Mouse (Mus musculus): Measurements from ENCODE around the gene Wiz. TPM values are rescaled to one million over a fixed set of nuclear protein-coding genes. Genes with fewer than 3 reads are reported as not detected.

The Wiz gene
- total RNA-seq (2021): 100 to 1,000 TPM; 114 to 122 TPM

DNA sequence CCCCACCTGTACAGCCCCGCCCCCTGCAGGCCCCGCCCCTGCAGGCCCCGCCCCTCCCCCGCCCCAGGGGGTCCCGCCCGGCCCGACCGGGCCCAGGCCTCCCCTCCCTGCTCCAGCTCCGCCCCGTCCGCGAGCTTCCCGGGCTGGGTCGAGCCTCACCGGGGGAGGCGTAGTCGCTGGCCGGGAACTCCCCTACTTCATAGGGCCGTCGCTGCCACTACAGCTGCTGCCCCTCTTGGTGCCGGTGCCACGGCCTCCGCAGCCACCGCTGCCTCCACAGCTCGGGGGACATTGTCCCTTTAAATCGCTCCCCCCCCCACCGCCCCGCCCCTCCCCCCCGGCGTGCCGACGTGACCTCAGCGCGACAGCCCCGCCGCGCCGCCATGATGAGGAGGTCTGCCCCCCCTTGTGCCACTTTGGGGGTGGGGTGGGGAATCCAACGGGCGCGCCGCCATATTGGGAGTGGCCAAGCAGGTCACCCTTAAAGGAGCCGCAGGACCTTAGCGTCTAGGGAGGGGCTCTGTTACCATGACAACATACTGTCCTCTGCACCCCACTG lies at the start of gene Wiz:
Wiz (minus strand) TSS at position 339 of the 559 bp plus-strand sequence.
- intact Hi-C loops (cut with DNase I): no loop called here
- DNase-seq: peak; percentile 92

- intact Hi-C loops (cut with DNase I): no loop called here
- no peak for DNase-seq
Measured at GRCm38 (mm10) chr17:32437106-32437505, 47.9 kb upstream of the Wiz start.

DNA sequence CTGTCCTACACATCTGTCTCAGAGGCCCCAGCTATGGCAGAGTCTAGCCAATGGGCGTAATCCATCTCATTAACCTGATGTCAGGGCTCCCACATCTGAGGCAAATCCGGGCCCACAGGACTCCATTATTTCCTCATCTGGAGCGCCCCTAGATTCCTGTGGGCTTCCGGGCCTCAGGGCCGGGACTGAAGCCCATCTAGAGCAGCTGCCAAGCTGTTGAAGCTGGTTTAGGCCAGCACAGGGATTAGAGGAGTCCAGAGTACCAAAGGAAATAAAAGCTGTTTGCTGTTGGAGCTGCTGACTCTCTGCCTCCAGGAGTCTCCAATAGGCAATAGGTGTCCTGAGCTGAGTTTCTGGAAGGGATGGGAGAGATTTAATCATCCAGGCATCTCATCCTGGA lies 45.9 kb upstream of the Wiz start:
- intact Hi-C loops (cut with DNase I): no loop called here
- DNase-seq: no peak

DNA sequence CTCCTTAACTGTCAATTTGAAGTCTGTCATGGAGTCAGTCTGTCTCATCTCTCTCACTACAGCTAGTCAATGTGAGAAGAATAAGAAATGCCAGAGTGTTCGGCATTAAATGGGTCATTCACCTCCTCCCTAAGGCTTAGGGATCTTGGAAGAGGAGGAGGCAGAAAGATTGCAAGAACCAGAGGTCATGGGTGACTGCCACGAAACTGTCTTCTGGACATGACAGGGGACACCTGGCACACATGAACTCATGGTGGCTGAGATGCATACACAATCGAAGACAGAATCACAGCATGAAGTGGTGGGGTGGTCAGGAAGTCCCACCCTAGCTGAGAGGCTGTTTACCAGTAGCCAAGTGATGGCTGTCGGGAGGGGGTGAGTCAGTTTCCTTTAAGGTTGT lies 45.1 kb upstream of the Wiz start:
- DNase-seq: no peak
- intact Hi-C loops (cut with DNase I): loop anchor here (5.0 kb wide), 1 partner anchor 87 kb away; no protein-coding TSS in a partner anchor

DNA sequence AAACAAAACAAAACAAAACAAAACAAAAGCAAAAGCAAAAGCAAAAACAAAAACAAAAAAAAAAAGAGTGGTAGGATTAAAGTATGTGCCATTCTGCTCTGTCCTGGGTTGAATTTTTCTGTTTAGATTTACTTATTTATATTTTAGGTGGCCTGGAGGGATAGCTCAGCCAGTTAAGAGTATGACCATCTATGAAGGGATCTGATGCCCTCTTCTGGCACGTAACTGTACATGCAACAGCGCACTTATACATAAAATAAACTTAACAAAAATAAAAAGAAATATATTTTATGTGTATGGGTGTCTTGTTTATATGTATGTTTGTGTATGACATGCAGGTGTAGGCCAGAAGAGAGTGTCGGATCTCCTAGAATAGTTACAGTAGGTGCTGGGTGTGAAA lies 42.7 kb upstream of the Wiz start:
- intact Hi-C loops (cut with DNase I): loop anchor here (5.0 kb wide), 1 partner anchor 85 kb away; no protein-coding TSS in a partner anchor
- DNase-seq: no peak

- no peak for DNase-seq
- intact Hi-C loops (cut with DNase I): no loop called here
Measured at GRCm38 (mm10) chr17:32426610-32427009, 37.4 kb upstream of the Wiz start.

DNA sequence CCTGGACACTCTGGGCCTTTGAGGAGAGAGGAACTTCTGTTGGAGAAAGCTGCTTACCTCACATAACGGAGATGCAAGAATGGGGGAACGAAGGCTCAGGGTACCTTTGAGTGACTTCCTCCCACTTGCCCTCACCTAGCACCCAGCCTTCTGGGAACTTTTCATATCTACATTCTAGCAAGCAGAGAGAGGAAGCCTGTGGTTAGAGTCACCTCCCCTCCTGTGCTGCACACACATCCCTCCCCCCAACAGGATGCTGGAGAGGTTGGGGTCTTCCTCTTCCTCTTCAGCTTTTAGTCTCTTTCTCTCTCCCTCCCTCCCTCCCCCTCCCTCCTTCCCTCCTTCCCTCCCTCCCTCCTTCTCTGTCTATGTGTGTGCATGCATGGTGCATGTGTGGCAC lies 34.8 kb upstream of the Wiz start, which contains the start of gene Pglyrp2:
Pglyrp2 (minus strand) TSS at position 134 of the 400 bp plus-strand sequence.
- no peak for DNase-seq
- intact Hi-C loops (cut with DNase I): no loop called here

DNA sequence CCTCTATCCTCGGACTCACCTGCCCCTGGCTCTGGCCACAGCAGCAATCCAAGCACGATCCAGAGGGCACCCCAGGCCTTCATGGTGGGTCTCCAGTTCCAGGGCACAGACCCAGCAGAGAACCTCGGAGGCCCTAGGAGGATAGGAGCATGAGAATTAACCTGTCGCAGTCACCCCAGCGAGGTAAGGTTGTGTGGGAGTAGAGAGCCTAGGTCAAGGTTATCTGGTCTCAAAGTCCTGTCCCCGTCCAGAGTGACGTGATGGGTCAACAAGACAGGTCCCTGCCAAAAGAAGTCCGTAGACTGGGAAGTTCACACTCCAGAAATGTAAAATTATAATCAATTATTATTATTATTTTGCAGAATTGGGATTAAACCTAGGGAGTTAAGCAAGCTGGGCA lies 31.5 kb upstream of the Wiz start:
- intact Hi-C loops (cut with DNase I): no loop called here
- DNase-seq: no peak

GRCm38 (mm10) chr17:32419989-32420388 lies 30.8 kb upstream of the Wiz start:
- DNase-seq: no peak
- intact Hi-C loops (cut with DNase I): no loop called here

DNA sequence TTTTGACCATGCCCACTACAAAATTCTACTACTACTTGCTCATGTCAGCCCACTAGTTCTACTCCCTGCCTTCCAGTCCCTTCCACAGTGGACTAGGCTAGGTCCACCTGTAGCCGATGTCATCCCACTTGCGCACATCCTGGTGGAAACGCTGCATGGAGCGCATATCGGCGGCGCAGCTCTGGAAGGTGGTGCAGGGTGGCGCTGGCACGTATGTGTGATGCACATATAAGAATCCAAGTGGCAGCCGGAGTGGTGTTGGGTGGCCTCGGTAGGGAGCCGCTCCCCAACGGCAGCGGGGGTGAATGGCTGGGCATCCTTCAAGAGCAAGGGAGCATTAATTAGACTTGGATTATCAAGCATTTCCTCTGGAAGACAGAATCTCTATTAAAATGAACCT lies 27.5 kb upstream of the Wiz start:
- DNase-seq: no peak
- intact Hi-C loops (cut with DNase I): no loop called here

DNA sequence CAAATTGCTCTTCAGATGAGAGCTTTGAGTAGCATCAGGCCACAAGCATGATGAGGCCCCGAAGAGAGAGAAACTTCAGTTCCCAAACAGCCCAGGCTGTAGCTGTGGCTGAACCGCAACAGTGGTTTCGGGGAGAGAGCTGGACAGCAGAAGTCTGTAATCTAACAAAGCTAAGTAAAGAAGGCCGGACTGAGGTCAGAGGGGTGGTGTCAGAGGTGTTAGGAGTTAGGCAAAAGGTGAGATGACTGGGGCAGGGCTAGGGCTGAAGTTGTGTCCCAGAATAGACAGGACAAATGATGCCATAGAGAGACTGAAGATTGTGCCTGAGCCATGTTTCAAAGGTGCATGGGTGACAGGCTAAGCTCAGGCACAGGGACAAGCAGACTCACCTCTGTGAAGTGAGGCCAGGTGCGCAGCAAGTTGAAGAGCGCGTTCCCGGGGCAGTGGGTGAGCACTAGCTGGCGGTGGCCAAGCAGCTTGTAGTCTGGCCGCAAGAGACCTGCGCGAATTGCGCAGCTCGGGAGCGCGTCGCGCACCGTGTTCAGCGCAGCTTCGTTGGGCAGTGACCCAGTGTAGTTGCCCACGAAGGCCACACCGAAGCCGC lies 26.3 kb upstream of the Wiz start:
- intact Hi-C loops (cut with DNase I): no loop called here

GRCm38 (mm10) chr17:32411898-32412297 lies 22.7 kb upstream of the Wiz start:
- DNase-seq: no peak
- intact Hi-C loops (cut with DNase I): no loop called here

More for the DNA sequence above, 26.3 kb upstream of the Wiz start:
- no peak for DNase-seq

- DNase-seq: no peak
- intact Hi-C loops (cut with DNase I): no loop called here
Measured at GRCm38 (mm10) chr17:32403417-32403816, 14.2 kb upstream of the Wiz start, which contains the start of gene Rasal3. Gene Rasal3 (minus strand): TSS chr17:32403583.

- no peak for DNase-seq
- intact Hi-C loops (cut with DNase I): no loop called here
Measured at GRCm38 (mm10) chr17:32402779-32403157, 13.5 kb upstream of the Wiz start.

DNA sequence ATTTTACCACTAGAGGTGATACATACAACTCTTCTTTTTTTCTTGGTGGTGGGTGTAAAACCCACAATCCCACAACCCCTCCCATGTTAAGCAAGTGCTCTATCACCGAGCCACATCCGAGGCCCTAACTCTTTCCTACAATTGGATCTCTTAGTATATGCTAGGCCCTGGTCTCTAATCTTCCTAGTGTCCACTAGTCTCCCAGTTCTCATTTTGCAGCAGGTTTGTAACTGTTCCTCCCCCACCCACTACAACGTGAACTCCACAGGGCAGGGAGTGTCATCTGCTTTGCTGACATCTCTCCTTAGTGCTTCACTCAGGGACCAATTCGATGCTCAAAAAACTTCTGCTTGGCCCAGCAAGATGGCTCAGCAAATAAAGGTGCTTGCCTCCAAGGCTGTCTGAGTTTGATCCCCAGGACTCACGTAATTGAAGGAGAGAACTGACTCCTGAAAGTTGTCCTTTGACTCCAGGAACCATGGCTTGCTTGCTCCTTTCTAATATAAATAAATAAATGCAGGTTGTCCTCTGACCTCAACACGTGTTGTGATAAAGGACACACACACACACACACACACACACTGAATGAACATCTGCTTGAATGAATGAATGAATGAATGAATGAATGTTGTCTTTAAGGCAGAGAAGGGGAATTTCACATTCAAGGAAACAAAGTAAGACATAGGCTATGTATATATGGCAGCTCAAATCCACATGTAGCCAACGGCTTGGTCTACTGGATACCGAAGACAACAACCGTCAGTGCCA lies 13.0 kb upstream of the Wiz start:
- DNase-seq: no peak
- intact Hi-C loops (cut with DNase I): no loop called here

DNA sequence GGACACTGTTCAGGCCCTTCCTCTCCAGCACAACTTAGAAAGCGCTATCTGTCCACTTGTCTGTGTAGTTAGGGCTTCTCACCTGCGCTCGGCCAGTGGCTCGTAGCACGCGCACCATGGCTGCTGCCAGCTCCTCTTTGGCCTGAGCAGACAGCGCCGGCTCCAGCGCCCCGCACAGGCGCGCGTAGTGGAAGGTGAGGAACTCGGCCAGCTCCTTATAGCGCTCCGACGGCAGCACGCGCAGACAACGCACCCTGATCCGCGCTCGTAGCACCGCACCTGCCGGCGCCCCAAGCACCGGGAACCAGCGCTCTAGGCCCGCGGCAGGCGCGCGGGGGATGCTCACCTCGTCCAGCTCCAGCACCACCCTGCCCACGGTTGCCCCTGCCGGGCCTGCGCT lies 7.0 kb upstream of the Wiz start:
- DNase-seq: no peak
- intact Hi-C loops (cut with DNase I): no loop called here

GRCm38 (mm10) chr17:32393944-32394343 lies 4.7 kb upstream of the Wiz start:
- intact Hi-C loops (cut with DNase I): no loop called here

GRCm38 (mm10) chr17:32388370-32389100 lies 704 bp downstream of the Wiz start:
- no peak for DNase-seq
- intact Hi-C loops (cut with DNase I): no loop called here

More at GRCm38 (mm10) chr17:32393944-32394343, 4.7 kb upstream of the Wiz start:
- no peak for DNase-seq

DNA sequence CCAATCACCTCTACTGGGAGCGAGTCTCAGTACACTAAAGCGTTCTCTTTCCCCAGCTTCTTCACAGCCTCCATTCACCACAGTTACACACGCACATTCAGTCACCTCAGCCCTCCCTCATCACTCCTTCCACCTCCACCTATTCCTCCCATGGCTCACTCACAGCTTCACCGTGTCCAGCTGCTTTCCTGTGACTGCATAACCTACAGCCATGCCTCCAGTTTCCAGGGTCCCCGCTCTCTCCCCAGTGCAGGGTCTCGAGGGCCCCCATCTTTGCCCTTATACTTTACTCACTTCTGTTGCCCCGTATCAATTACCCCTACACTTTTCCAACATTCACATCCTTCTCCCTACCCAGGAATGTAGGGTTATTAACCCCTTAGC lies 1.3 kb downstream of the Wiz start:
- intact Hi-C loops (cut with DNase I): no loop called here
- no peak for DNase-seq

DNA sequence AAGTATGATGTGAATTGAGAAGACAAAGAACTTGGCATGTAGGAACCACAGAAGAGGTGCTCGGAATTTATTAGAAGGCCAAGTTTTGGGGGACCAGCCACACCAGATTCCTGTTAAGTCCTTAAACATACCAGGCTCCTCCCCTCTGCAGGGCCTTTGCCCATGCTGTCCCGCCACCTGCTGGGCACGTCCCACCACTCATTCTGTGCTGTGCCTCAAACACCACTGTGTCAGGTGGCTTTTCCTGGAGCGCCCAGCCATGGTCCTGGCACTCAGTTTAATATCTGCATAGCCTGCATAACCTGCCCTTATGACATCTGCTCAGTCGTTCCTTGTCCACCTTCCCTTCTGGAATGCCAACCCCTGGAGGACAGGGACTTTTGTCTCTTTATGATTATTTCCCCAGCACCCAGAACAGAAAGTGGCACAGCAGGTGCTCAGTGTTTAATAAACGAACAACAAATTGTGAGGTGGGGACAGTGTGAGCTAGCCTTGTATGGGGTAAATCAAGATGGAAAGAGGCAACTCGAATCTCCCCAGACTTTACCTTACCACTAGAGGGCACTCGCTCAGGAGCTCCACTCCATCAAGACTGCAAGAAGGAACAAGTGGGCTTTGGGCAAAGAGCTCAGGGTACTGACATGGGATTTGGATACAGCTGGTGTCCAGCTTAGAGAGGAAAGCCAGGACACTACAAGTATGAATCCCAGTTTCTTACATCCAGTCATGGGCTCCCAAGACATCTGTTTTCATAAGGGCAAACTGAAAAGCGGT lies 2.4 kb downstream of the Wiz start:
- intact Hi-C loops (cut with DNase I): no loop called here
- DNase-seq: no peak

Data from left cerebral cortex, postnatal 4 days (tissue).